Mouse (Mus musculus): Measurements from ENCODE around the gene Polr3c. TPM values are rescaled to one million over a fixed set of nuclear protein-coding genes. Genes with fewer than 3 reads are reported as not detected.
A peak's percentile ranks its signal among the peaks of the same experiment; 100 is the strongest.

Polr3c gene
- polyA plus RNA-seq, 1 experiment from 2014 or later, result 52.7 TPM

- WGBS, result 44% methylated on average over 28 of the region's 28 CpGs
- Histone ChIP-seq H3K27me3 (ENCODE audit: poor library complexity, severe bottlenecking) (peaks cover 63% of the 10 kb centered on the region), H3K4me3 (peak overlapping the region; percentile 27), H3K36me3 (replicated peaks) (no peaks in the 10 kb centered on the region), H3K9me3 (no peaks in the 10 kb centered on the region), H3K27ac (peak overlapping the region; percentile 3; the same call in 1 of the 2 replicates), H3K4me1 (peaks cover 23% of the 10 kb centered on the region)
- no peak for DNase-seq (ENCODE audit: extremely low spot score, low spot score)
Measured at GRCm38 (mm10) chr3:96684822-96685156, 42.6 kb downstream of the Polr3c start.

- peaks cover 63% of the 10 kb centered on the region for H3K27me3 ChIP-seq (ENCODE audit: poor library complexity, severe bottlenecking)
- H3K27ac ChIP-seq, result peak overlapping the region; percentile 3; the same call in 1 of the 2 replicates
- WGBS, result 59% methylated on average over 17 of the region's 17 CpGs
- H3K4me3 ChIP-seq, result peak overlapping the region; percentile 27
- DNase-seq (ENCODE audit: extremely low spot score, low spot score), result no peak
- no peaks in the 10 kb centered on the region for H3K9me3 ChIP-seq
- no peaks in the 10 kb centered on the region for H3K36me3 ChIP-seq (replicated peaks)
- H3K4me1 ChIP-seq, result peaks cover 18% of the 10 kb centered on the region
Measured at GRCm38 (mm10) chr3:96684151-96684821, 43.1 kb downstream of the Polr3c start.

- WGBS, result 87% methylated on average over 3 of the region's 3 CpGs
- Histone ChIP-seq H3K36me3 (replicated peaks) (no peaks in the 10 kb centered on the region), H3K4me3 (no peak overlapping the region), H3K27ac (no peak overlapping the region), H3K27me3 (ENCODE audit: poor library complexity, severe bottlenecking) (peaks cover 65% of the 10 kb centered on the region), H3K4me1 (peaks cover 15% of the 10 kb centered on the region), H3K9me3 (no peaks in the 10 kb centered on the region)
- no peak for DNase-seq (ENCODE audit: extremely low spot score, low spot score)
Measured at GRCm38 (mm10) chr3:96683496-96683895, 43.9 kb downstream of the Polr3c start.

GRCm38 (mm10) chr3:96680269-96680956 is 47.0 kb downstream of the Polr3c start:
- Histone ChIP-seq H3K4me1 (peaks cover 22% of the 10 kb centered on the region), H3K36me3 (replicated peaks) (no peaks in the 10 kb centered on the region), H3K27ac (no peak overlapping the region), H3K27me3 (ENCODE audit: poor library complexity, severe bottlenecking) (peaks cover 65% of the 10 kb centered on the region), H3K4me3 (no peak overlapping the region), H3K9me3 (no peaks in the 10 kb centered on the region)
- DNase-seq (ENCODE audit: extremely low spot score, low spot score), result no peak
- WGBS, result 15% methylated on average over 12 of the region's 12 CpGs

GRCm38 (mm10) chr3:96679159-96679674 is 48.2 kb downstream of the Polr3c start:
- Histone ChIP-seq H3K4me1 (peaks cover 18% of the 10 kb centered on the region), H3K36me3 (replicated peaks) (no peaks in the 10 kb centered on the region), H3K4me3 (no peak overlapping the region), H3K27me3 (ENCODE audit: poor library complexity, severe bottlenecking) (peaks cover 53% of the 10 kb centered on the region), H3K9me3 (no peaks in the 10 kb centered on the region), H3K27ac (no peak overlapping the region)
- 23% methylated on average over 5 of the region's 5 CpGs for WGBS
- DNase-seq (ENCODE audit: extremely low spot score, low spot score), result no peak

GRCm38 (mm10) chr3:96678456-96678855 is 49.0 kb downstream of the Polr3c start:
- H3K4me3 ChIP-seq, result no peak overlapping the region
- DNase-seq (ENCODE audit: extremely low spot score, low spot score), result no peak
- H3K36me3 ChIP-seq (replicated peaks), result no peaks in the 10 kb centered on the region
- peaks cover 45% of the 10 kb centered on the region for H3K27me3 ChIP-seq (ENCODE audit: poor library complexity, severe bottlenecking)
- H3K9me3 ChIP-seq, result no peaks in the 10 kb centered on the region
- H3K4me1 ChIP-seq, result peaks cover 19% of the 10 kb centered on the region
- 63% methylated on average over 7 of the region's 7 CpGs for WGBS
- H3K27ac ChIP-seq, result no peak overlapping the region

- H3K27me3 ChIP-seq (ENCODE audit: poor library complexity, severe bottlenecking), result peaks cover 43% of the 10 kb centered on the region
- no peak overlapping the region for H3K27ac ChIP-seq
- no peaks in the 10 kb centered on the region for H3K36me3 ChIP-seq (replicated peaks)
- 46% methylated on average over 3 of the region's 3 CpGs for WGBS
- no peak overlapping the region for H3K4me3 ChIP-seq
- peaks cover 19% of the 10 kb centered on the region for H3K4me1 ChIP-seq
- H3K9me3 ChIP-seq, result no peaks in the 10 kb centered on the region
- no peak for DNase-seq (ENCODE audit: extremely low spot score, low spot score)
Measured at GRCm38 (mm10) chr3:96675690-96676089, 51.7 kb downstream of the Polr3c start.

- Histone ChIP-seq H3K4me3 (no peak overlapping the region), H3K27ac (no peak overlapping the region), H3K9me3 (no peaks in the 10 kb centered on the region), H3K4me1 (peaks cover 20% of the 10 kb centered on the region), H3K27me3 (ENCODE audit: poor library complexity, severe bottlenecking) (peaks cover 43% of the 10 kb centered on the region), H3K36me3 (replicated peaks) (no peaks in the 10 kb centered on the region)
- WGBS, result 86% methylated on average over 3 of the region's 3 CpGs
- no peak for DNase-seq (ENCODE audit: extremely low spot score, low spot score)
Measured at GRCm38 (mm10) chr3:96675171-96675570, 52.3 kb downstream of the Polr3c start.

- H3K9me3 ChIP-seq, result no peaks in the 10 kb centered on the region
- H3K36me3 ChIP-seq (replicated peaks), result no peaks in the 10 kb centered on the region
- peaks cover 37% of the 10 kb centered on the region for H3K27me3 ChIP-seq (ENCODE audit: poor library complexity, severe bottlenecking)
- H3K27ac ChIP-seq, result no peak overlapping the region; the same call in 1 of the 2 replicates
- H3K4me3 ChIP-seq, result no peak overlapping the region
- DNase-seq (ENCODE audit: extremely low spot score, low spot score), result no peak
- peaks cover 25% of the 10 kb centered on the region for H3K4me1 ChIP-seq
- 61% methylated on average over 8 of the region's 8 CpGs for WGBS
Measured at GRCm38 (mm10) chr3:96674442-96674841, 53.0 kb downstream of the Polr3c start.

- 77% methylated on average over 4 of the region's 4 CpGs for WGBS
- no peaks in the 10 kb centered on the region for H3K36me3 ChIP-seq (replicated peaks)
- H3K4me1 ChIP-seq, result peaks cover 26% of the 10 kb centered on the region
- no peak for DNase-seq (ENCODE audit: extremely low spot score, low spot score)
- peaks cover 28% of the 10 kb centered on the region for H3K27me3 ChIP-seq (ENCODE audit: poor library complexity, severe bottlenecking)
- H3K27ac ChIP-seq, result no peak overlapping the region
- H3K9me3 ChIP-seq, result no peaks in the 10 kb centered on the region
- no peak overlapping the region for H3K4me3 ChIP-seq
Measured at GRCm38 (mm10) chr3:96673514-96673913, 53.9 kb downstream of the Polr3c start.

- 92% methylated on average over 5 of the region's 5 CpGs for WGBS
- H3K36me3 ChIP-seq (replicated peaks), result no peaks in the 10 kb centered on the region
- no peak overlapping the region for H3K27ac ChIP-seq
- H3K9me3 ChIP-seq, result no peaks in the 10 kb centered on the region
- peaks cover 26% of the 10 kb centered on the region for H3K4me1 ChIP-seq
- no peak for DNase-seq (ENCODE audit: extremely low spot score, low spot score)
- peaks cover 21% of the 10 kb centered on the region for H3K27me3 ChIP-seq (ENCODE audit: poor library complexity, severe bottlenecking)
- no peak overlapping the region for H3K4me3 ChIP-seq
Measured at GRCm38 (mm10) chr3:96671519-96671918, 55.9 kb downstream of the Polr3c start.

GRCm38 (mm10) chr3:96669727-96670468 is 57.5 kb downstream of the Polr3c start, which contains the start of gene Ankrd35:
TSS of gene Ankrd35 (plus strand) at chr3:96670131.
- Histone ChIP-seq H3K9me3 (no peaks in the 10 kb centered on the region), H3K4me1 (peaks cover 18% of the 10 kb centered on the region), H3K36me3 (replicated peaks) (no peaks in the 10 kb centered on the region), H3K27ac (0 out of 2 replicates have a peak within 1 kb of the TSS, but pooled peaks have one; percentile 35), H3K27me3 (ENCODE audit: poor library complexity, severe bottlenecking) (peaks cover 21% of the 10 kb centered on the region), H3K4me3 (peak within 1 kb of the TSS; percentile 53)
- peak; percentile 82 for DNase-seq (ENCODE audit: extremely low spot score, low spot score)
- 5% methylated on average over 35 of the region's 35 CpGs for WGBS

Measured in forebrain, embryonic 10.5 days (tissue).